Mouse (Mus musculus) heart, adult 11 months (tissue): ENCODE measurements around the gene Ubtd2.
A peak's percentile ranks its signal among the peaks of the same experiment; 100 is the strongest.

Experiments
- DNase-seq: peaks from one replicate; pipeline ENCODE4 v3.0.0; 2022

The Ubtd2 gene

DNA sequence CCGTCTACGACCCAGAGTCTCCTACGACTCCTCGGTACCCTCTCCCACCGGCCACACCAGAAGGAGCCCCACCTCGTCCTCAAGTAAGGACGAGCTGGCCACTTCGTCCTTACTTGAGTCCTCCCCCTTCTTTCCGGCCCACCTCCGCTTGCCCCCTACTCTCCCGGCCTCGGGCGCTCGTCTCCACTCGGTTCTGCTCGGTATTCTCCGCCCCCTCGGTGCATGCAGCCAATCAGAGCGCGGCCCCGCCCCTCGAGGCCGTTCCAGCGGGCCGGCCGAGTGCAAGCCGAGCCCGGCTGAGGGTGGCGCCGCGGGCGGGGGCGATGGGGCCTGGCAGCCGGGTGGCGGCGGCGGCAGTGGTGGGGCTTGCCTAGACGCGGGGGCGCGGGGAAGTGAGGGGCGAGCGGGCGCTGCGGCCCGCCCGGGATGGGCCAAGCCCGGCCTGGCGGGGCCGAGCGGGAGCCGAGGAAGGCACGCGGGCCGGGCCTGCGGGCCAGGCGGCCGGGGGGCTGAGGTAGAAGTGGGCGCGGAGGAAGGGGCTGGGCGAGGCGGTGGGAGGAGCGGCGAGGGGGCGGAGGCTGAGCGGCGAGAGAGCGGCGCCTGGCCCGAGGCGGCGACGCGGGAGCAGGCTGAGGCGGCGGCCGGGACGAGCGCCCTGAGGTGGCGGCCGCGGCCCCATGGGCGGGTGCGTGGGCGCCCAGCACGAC is at the start of gene Ubtd2:
Ubtd2 (plus strand) TSS at position 571 of the 707 bp plus-strand sequence.
- peak; percentile 100 for DNase-seq

- DNase-seq: no peak
Observed at GRCm38 (mm10) chr11:32407863-32408262, 47.3 kb upstream of the Ubtd2 start.

- DNase-seq: no peak
Observed at GRCm38 (mm10) chr11:32409052-32409451, 46.1 kb upstream of the Ubtd2 start.

- no peak for DNase-seq
Observed at GRCm38 (mm10) chr11:32409823-32410562, 45.2 kb upstream of the Ubtd2 start.

- no peak for DNase-seq
Observed at GRCm38 (mm10) chr11:32420001-32420400, 35.2 kb upstream of the Ubtd2 start.

- no peak for DNase-seq
Observed at GRCm38 (mm10) chr11:32423311-32423710, 31.9 kb upstream of the Ubtd2 start.

- no peak for DNase-seq
Observed at GRCm38 (mm10) chr11:32424600-32424999, 30.6 kb upstream of the Ubtd2 start.

DNA sequence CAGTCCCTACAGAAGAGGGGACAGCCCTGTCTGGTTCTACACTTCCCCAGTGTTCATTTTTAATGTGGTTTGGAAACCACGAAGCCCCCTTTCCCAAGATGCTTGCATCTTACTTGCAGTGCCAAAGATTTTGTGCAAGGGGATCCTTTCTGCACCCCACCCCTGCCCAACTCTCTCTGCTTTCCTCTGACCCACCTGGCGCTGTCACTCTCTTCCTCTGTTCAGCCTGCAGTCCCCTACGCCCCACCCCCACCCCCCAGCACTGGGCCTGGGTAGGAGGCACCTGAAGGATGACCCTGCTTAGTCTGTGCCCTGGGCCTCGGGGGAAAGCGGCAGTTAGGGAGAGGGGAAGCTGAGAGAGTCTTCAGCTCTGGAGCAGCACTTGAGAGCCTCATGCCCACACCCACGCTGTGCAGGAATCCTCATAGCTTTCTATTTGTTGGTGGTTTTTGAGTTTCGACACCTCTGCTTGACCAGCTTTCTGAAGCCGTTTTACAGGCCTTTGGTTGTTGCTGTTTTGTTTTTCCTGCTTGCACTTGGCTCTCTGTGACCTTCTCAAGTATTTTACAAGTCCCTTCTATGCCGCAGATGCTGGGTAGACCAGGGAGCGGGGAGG is 30.0 kb upstream of the Ubtd2 start:
- DNase-seq: no peak

- DNase-seq: no peak
Observed at GRCm38 (mm10) chr11:32427537-32427936, 27.6 kb upstream of the Ubtd2 start.

DNA sequence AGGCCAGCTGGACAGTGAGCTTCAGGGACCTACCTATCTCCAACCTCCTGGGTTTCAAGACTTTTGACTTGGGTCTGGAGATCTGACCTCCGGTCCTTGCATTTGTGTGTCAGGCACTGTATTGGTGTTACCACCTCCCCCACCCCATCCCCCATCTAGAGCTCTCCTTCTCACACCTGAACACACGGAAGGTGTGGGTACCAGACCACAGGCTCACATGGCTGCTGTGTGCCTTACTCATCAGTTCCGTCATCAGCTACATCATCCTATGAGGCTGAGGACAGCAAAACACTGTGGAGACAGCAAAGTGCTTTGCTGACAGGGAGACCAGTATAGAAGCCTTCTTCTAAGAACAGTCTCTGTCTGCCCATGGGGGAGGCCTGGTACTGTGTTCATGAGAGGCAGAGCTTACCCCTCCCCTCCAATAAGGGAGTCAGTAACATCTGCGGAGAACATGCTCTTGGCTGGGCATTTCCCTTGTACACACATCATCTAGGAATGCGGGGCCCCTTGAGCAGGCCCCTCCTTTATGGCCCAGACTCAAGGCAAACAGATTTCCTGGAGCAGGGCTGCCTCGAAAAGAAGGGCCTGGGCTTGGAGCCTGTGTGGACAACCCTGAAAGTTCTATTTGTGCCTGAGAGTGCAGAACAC is 19.6 kb upstream of the Ubtd2 start:
- peak; percentile 98 for DNase-seq

DNA sequence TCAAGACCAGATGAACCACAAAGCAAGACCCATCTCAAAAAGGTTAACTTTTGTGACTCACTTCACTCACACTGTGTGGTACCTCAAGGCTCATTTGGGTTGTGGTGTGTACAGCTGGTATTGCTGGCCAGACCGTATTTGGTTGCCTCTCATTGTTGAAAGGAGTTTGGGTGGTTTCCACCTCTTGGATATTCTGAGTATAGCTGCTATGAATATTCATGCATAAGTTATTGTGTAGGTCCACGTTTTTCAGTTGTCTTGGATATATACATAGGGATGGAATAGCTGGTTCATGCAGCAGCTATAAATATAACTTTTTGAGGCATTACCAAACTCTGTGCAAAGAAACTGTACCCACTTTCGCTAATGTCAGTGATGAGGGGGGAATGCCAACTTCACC is 12.6 kb upstream of the Ubtd2 start:
- DNase-seq: no peak

- no peak for DNase-seq
Observed at GRCm38 (mm10) chr11:32444266-32444665, 10.9 kb upstream of the Ubtd2 start.

- peak; percentile 44 for DNase-seq
Observed at GRCm38 (mm10) chr11:32445135-32445534, 10.0 kb upstream of the Ubtd2 start.

- DNase-seq: peak; percentile 65
Observed at GRCm38 (mm10) chr11:32445637-32446226, 9.4 kb upstream of the Ubtd2 start.

GRCm38 (mm10) chr11:32450216-32450615 is 5.0 kb upstream of the Ubtd2 start:
- DNase-seq: peak; percentile 92

DNA sequence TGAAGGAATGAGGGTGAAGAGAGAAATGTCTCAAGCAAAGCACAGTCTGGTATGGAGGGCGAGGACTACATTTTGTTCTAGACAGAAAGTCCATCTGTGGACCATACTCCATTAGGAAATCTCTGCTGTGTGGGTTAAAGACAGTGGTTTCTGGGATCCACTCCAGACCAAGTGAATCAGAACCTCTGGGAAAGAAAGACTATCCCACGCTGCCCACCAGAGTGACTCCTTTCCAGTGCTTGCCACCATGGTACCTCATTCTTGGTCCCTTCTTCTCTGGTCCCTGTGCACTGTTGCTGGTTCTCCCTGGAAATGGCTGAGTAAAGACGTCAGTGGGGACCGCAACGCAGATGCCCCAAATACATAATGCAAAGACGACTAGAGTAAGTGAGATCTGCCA is 3.9 kb upstream of the Ubtd2 start:
- DNase-seq: peak; percentile 50

- DNase-seq: peak; percentile 64
Observed at GRCm38 (mm10) chr11:32452745-32453144, 2.4 kb upstream of the Ubtd2 start.

- DNase-seq: peak; percentile 87
Observed at GRCm38 (mm10) chr11:32453353-32453915, 1.7 kb upstream of the Ubtd2 start.

- no peak for DNase-seq
Observed at GRCm38 (mm10) chr11:32454231-32454799, 855 bp upstream of the Ubtd2 start.

GRCm38 (mm10) chr11:32455507-32456141 is 454 bp downstream of the Ubtd2 start:
- peak; percentile 96 for DNase-seq

DNA sequence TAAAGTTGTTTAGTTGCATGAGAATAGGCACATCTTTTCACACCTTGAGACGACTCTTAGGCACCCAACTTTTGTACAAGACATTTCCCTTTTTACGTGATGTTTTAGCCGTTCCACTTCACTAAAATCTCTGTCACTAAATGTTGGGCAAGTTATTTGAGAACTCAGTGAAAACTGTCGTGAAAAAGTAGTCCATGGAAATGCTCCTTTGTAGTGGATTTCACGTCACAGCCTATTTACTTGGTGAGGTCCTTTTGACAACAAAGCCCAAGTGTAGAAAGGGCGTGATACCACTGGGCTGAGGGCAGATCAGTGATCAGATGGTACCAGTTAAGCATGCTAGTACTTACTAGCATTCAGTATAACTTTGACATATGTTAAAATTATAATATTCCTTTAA is 1.2 kb downstream of the Ubtd2 start:
- peak; percentile 57 for DNase-seq

- DNase-seq: peak; percentile 90
Observed at GRCm38 (mm10) chr11:32464282-32464681, 9.1 kb downstream of the Ubtd2 start.
